Mouse (Mus musculus) right cerebral cortex, postnatal 4 days (tissue): ENCODE measurements around the gene Armc6.

ENCODE experiments used
- DNase-seq: peaks from one replicate; pipeline ENCODE4 v3.0.0-alpha.2; 2022

The Armc6 gene

GRCm38 (mm10) chr8:70234080-70234780, at the start of gene Armc6, which contains the start of gene Sugp2:
Gene Armc6 (minus strand): TSS chr8:70234466.
Gene Sugp2 (plus strand): TSS chr8:70234226.
- peak; percentile 91 for DNase-seq

- peak; percentile 43 for DNase-seq
These were observed 49.1 kb upstream of the Armc6 start for GRCm38 (mm10) chr8:70283136-70284077.

DNA sequence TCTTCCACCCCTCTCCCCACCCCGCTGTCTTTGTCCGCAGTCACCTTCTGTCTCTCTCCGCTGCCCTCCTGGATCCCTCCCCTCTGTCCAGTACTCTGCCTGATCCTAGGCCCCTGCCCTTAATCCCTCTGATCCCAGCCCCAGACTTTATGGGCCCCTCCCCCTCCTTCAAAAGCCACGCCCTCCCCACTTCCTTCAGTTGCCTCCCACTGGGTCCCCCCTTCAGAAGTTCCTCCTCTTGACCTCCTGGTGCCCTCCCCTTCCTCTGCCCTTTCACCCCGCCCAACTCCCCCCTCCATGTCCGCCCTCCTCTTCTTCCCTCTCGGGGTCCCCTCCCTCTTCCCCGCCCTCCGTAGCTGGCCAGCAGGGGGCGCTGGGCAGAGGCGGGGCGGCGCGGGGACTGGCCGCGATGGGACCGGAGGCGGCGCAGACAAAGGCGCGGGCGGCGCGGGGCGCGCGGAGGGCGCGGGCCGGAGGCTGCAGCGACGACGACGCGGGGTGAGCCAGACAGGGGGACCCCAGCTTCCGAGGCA, 48.4 kb upstream of the Armc6 start, which contains the start of gene Homer3:
TSS of gene Homer3 (plus strand) at position 225 of the 533 bp plus-strand sequence.
- DNase-seq: peak; percentile 82

DNA sequence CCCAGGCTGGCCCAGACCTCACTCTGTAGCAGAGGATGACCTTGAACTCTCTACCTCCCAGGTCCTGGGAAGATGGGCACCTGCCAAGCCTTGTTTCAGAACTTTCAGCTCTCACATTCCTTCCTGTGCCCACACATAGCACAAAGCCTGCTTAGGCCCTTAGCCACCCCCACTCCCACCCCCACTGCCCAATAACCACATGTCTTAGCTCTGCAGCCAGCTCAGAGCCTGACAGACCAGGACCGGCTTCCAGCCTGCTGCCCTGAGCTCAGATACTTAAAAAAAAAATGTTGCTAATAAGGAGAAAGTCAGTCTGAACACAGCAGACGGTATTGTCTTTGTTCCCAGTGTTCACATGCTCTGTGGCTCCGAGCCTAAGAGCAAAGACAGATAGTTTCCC, 46.7 kb upstream of the Armc6 start:
- DNase-seq: no peak

- no peak for DNase-seq
These were observed 45.0 kb upstream of the Armc6 start for GRCm38 (mm10) chr8:70279266-70279665.

GRCm38 (mm10) chr8:70278175-70278574, 43.9 kb upstream of the Armc6 start:
- DNase-seq: no peak

- DNase-seq: no peak
These were observed 42.2 kb upstream of the Armc6 start for GRCm38 (mm10) chr8:70276476-70276875.

DNA sequence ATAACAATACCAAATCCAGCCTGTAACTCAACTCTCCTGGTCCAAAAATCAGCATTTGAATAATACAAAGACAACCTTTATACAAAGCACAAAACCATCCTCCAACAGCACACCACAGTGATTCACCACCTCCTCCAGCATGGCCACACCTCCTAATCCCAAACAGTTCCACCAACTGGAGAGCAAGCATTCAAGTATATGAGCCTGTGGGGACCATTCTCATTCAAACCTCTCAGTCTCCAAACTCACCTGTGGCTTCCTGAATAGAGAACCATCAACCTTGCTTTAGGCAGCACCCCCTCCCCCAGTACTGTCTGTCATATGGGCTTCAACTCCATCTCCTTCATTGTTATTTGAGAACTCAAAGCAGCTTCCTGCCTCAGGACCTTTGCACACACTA, 40.1 kb upstream of the Armc6 start:
- no peak for DNase-seq

- no peak for DNase-seq
These were observed 38.7 kb upstream of the Armc6 start for GRCm38 (mm10) chr8:70272949-70273348.

GRCm38 (mm10) chr8:70268799-70269565, 34.7 kb upstream of the Armc6 start:
- DNase-seq: peak; percentile 49

DNA sequence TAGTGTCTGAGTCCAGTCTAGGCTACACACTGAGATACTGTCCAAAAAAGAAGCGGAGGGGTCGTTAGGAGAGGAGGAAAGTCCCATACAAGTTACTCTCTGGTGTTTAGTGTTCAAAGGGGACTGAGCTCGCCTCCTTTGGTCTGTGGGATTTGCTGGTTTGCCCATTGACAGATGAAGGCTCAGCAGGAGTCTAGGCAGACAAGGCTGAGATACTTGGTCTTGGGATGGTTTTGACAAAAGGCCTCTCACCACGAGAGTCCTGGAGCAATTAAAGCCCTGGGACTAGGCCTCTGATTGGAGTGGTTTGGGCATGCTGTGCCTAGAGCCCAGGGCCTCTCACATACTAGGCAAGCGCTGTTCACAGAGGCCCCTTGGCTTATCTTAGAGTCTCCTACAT, 34.0 kb upstream of the Armc6 start:
- no peak for DNase-seq

DNA sequence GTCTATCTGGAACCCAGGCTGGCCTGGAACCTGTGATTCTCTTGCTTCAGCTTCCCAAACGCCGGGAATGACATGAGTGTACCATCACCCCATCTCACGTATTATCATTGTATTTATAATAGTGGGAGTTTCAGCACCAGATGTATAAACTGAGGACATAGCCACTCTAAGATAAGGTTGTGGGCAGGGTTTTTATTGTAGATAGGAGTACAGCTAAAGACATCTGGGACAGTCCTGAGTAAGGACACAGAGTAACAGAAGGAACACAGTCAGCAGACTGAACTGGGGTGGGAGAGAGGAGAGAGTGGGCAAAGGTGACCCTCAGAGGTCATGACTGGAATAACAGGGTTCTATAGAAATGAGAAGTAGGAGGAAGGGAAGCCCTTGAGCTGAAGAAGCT, 33.4 kb upstream of the Armc6 start:
- DNase-seq: no peak

GRCm38 (mm10) chr8:70259043-70259442, 24.8 kb upstream of the Armc6 start:
- no peak for DNase-seq

DNA sequence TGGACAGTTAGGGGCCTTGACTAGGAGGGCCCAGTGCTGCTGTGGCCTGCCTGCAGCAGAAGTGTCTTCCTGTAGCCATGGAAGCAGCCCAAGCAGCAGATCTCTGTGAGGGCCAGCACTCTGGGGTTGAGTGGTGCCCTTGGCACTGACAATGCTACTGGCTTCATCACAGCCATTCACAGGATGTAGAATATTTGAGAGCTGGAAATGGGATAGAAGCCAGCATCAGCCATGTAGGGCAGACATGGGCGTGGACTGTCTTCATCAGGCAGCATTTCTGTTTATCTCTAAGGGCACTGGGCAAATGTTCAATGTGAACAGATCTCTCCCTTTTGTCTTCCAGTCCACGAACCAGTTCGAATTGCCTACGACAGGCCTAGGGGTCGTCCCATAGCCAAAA, 24.3 kb upstream of the Armc6 start:
- no peak for DNase-seq

DNA sequence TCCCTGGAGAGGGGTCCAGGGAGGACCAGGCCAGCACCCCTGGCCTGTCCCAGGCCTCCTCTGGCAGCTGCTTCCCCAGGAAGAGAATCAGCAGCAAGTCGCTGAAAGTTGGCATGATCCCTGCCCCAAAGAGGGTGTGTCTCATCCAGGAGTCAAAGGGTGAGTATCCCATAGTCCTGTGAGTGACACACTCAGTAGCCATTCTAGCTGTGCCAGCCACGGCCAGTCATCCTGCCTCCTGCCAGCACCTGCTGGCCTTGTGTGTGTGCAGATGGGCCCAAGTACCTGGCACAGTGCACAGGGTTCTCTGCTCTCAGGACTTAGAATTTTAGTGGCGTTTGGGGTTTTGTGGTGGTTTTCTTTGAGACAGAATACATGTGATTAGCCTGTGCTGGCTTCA, 23.2 kb upstream of the Armc6 start:
- no peak for DNase-seq

GRCm38 (mm10) chr8:70254628-70255027, 20.4 kb upstream of the Armc6 start:
- DNase-seq: no peak

DNA sequence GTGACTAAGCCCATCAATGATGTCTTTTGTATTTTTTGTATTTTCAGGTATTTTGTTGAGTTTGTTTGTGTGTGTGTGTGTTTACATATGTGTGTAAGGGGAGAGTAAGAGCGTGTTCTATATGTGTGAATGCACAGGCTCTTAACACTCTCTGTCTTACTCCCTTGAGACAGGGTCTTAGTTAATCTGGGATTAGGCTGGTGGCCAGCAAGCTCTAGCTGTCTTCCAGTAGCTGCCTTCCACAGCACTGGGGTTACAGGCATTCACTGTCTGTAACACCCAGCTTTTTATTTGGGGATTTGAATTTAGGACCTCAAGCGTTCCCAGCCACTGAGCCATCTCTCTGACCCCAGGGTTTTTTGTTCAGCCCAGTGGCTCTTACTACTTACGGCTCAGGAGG, 13.6 kb upstream of the Armc6 start:
- no peak for DNase-seq

DNA sequence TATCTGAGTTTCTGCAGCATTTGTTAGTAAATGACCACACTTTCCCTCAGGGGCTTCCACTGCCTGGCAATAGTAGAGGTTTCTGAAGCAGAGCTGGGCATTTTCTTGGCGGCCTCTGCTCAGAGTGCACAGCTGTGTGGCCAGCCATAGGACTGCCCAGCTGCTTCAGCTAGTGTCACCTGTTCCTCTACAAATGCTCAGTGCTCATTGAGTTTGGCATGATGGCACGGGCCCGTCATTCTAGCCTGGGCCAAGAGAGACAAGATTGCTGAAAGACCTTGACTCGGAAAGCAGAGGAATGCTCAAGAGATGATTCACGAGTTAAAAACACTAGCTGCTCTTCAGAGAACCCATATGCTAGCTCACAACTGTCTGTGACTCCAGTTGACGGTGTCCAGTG, 12.4 kb upstream of the Armc6 start:
- no peak for DNase-seq

- no peak for DNase-seq
These were observed 6.4 kb upstream of the Armc6 start for GRCm38 (mm10) chr8:70240642-70241041.

DNA sequence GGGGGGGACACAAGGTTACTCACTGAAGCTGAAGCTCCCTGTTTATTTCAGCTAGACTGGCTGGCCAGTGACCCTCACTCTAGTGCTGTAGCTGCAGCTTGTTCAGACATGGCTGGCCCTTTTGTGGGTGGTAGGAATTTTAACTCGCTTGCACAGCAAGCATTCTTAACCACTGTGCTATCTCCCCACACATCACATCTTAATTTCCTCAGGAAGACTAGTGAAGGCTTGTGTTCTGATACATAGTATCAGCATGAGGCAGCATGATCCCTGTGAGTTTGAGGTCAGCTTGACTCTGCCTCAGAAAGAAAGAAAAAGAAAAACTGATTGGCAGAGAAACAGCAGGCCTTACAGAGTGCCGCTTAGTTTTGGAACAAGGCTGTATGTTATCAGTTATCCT, 3.6 kb upstream of the Armc6 start:
- DNase-seq: no peak

DNA sequence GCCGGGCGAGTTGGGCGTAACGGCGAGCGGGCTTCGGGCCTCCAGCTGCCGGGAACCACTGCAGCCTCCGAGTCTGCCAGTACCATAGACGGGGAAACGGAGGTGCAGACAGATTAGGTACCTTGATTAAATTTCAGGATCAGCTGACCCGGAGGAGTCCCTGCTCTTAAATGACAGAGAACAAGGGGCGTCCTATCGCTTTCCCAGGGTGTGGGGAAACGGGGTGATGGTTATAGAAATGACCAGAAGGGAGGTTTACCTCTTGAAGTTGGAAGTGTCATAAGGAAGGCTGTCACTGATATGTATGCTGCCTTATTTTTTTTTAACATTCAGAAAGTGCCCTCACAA, 489 bp upstream of the Armc6 start:
- DNase-seq: no peak

GRCm38 (mm10) chr8:70233606-70234005, 660 bp downstream of the Armc6 start:
- DNase-seq: no peak

GRCm38 (mm10) chr8:70230837-70231236, 3.4 kb downstream of the Armc6 start:
- no peak for DNase-seq
